Mouse (Mus musculus): Measurements from ENCODE around the gene Spop.
"Not testable (repeated sequence)": the region's sequence is repeated elsewhere in the genome, so short reads cannot be mapped to it uniquely, and the experiment has no call there.

Spop gene

GRCm38 (mm10) chr11:95391743-95392142, 22.1 kb upstream of the Spop start:
- peak; percentile 89 for DNase-seq

GRCm38 (mm10) chr11:95392223-95392667, 21.6 kb upstream of the Spop start:
- DNase-seq: peak; percentile 92

- peak; percentile 54 for DNase-seq
Measured at GRCm38 (mm10) chr11:95392708-95393499, 21.0 kb upstream of the Spop start.

- no peak for DNase-seq
Measured at GRCm38 (mm10) chr11:95393500-95393816, 20.4 kb upstream of the Spop start.

GRCm38 (mm10) chr11:95394112-95394511, 19.8 kb upstream of the Spop start:
- peak; percentile 63 for DNase-seq

- peak; percentile 76 for DNase-seq
Measured at GRCm38 (mm10) chr11:95396548-95396947, 17.3 kb upstream of the Spop start.

- DNase-seq: peak; percentile 78
Measured at GRCm38 (mm10) chr11:95397843-95398835, 15.7 kb upstream of the Spop start.

GRCm38 (mm10) chr11:95399520-95400020, 14.3 kb upstream of the Spop start:
- DNase-seq: peak; percentile 62

GRCm38 (mm10) chr11:95401568-95401967, 12.3 kb upstream of the Spop start:
- peak; percentile 45 for DNase-seq

GRCm38 (mm10) chr11:95402196-95402595, 11.7 kb upstream of the Spop start:
- DNase-seq: peak; percentile 94

GRCm38 (mm10) chr11:95402658-95403101, 11.2 kb upstream of the Spop start:
- DNase-seq: peak; percentile 57

- DNase-seq: peak; percentile 68
Measured at GRCm38 (mm10) chr11:95403382-95404340, 10.2 kb upstream of the Spop start.

- no peak for DNase-seq
Measured at GRCm38 (mm10) chr11:95405771-95406170, 8.1 kb upstream of the Spop start.

GRCm38 (mm10) chr11:95406398-95406797, 7.5 kb upstream of the Spop start:
- not testable (repeated sequence) for DNase-seq

GRCm38 (mm10) chr11:95409450-95410112, 4.3 kb upstream of the Spop start:
- DNase-seq: no peak

- no peak for DNase-seq
Measured at GRCm38 (mm10) chr11:95411453-95412013, 2.3 kb upstream of the Spop start.

- peak; percentile 76 for DNase-seq
Measured at GRCm38 (mm10) chr11:95412615-95413014, 1.3 kb upstream of the Spop start.

GRCm38 (mm10) chr11:95414536-95415161, 769 bp downstream of the Spop start:
- peak; percentile 96 for DNase-seq

GRCm38 (mm10) chr11:95415931-95416330, 2.1 kb downstream of the Spop start:
- no peak for DNase-seq

- DNase-seq: no peak
Measured at GRCm38 (mm10) chr11:95417341-95417740, 3.5 kb downstream of the Spop start.
